Mouse (Mus musculus) heart, embryonic 12.5 days (tissue): ENCODE results near the gene Ccl7. TPM values are rescaled to one million over a fixed set of nuclear protein-coding genes. Genes with fewer than 3 reads are reported as not detected.
A peak's percentile ranks its signal among the peaks of the same experiment; 100 is the strongest.

ENCODE experiments used
- ATAC-seq: fragments of 200-750 bp; cut with Nextera tagmentation; 2 replicates; pipeline ENCODE4 v1.8.0; 2017; ENCODE audit warnings: moderate TSS enrichment, moderate library complexity; ENCODE audit not compliant: insufficient number of reproducible peaks, low FRiP score
- H3K27ac ChIP-seq: fragments of 300-500 bp; sonication (generic); 2 replicates; pipeline ENCODE4 v1.5.1; 2016; ENCODE audit warnings: mild to moderate bottlenecking, moderate library complexity; ENCODE audit not compliant: poor library complexity, severe bottlenecking
- H3K27me3 ChIP-seq: fragments of 300-500 bp; sonication (generic); replicated peaks from 2 replicates; pipeline ENCODE4 v1.6.1; 2016; ENCODE audit warnings: mild to moderate bottlenecking, moderate library complexity
- H3K36me3 ChIP-seq: fragments of 300-500 bp; sonication (generic); 2 replicates; pipeline ENCODE4 v1.6.1; 2016; ENCODE audit warnings: mild to moderate bottlenecking, moderate library complexity
- H3K4me1 ChIP-seq: fragments of 300-500 bp; sonication (generic); replicated peaks from 2 replicates; pipeline ENCODE4 v1.6.1; 2016; ENCODE audit warnings: mild to moderate bottlenecking
- H3K4me2 ChIP-seq: fragments of 300-500 bp; sonication (generic); 2 replicates; pipeline ENCODE4 v1.6.1; 2016; ENCODE audit warnings: mild to moderate bottlenecking, moderate library complexity
- H3K4me3 ChIP-seq: fragments of 300-500 bp; sonication (generic); 2 replicates; pipeline ENCODE4 v1.5.1; 2016; ENCODE audit warnings: mild to moderate bottlenecking
- H3K9ac ChIP-seq: fragments of 300-500 bp; sonication (generic); 2 replicates; pipeline ENCODE4 v1.6.1; 2016; ENCODE audit warnings: mild to moderate bottlenecking, moderate library complexity
- H3K9me3 ChIP-seq: fragments of 300-500 bp; sonication (generic); replicated peaks from 2 replicates; pipeline ENCODE4 v1.6.1; 2016; ENCODE audit warnings: mild to moderate bottlenecking, moderate library complexity
- WGBS: fragments of 180-500 bp; shearing (Covaris S2); methylation state at CpG from one replicate; pipeline ENCODE4 v1.1.7; 2016; 5-methylcytosine and 5-hydroxymethylcytosine counted together
- polyA plus RNA-seq: library from polyadenylated mRNA; unstranded; fragments of >200 nt; fragmentation: Nextera tagmentation; extraction: Ambion mirVana; gene quantifications from 2 replicates; pipeline ENCODE4 v1.2.1, GENCODE M21; 2016

Ccl7 gene
- 2.6 and 3.9 TPM in 2 replicates for polyA plus RNA-seq

DNA sequence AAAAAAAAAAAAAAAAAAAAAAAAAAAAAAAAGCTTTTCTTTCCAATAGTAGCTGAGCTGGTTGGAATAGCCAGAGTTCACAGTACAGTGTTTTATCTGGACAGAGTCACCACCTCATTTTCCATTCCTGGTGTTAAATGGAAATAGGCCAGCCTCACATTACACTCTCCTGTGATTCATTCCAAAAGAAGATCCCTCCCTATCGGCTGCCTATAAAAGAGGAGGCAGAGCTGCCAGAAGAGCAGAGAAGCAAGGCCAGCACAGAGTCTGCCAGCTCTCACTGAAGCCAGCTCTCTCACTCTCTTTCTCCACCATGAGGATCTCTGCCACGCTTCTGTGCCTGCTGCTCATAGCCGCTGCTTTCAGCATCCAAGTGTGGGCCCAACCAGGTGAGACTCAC, at the start of gene Ccl7:
Gene Ccl7 (plus strand): TSS at position 242 of the 400 bp plus-strand sequence.
- H3K9me3 ChIP-seq = no peaks in the 10 kb centered on the region
- H3K27me3 ChIP-seq = no peaks in the 10 kb centered on the region
- H3K4me2 ChIP-seq = no peak within 1 kb of the TSS
- H3K36me3 ChIP-seq = no peaks in the 10 kb centered on the region
- 67% methylated on average over 3 of the region's 3 CpGs for WGBS
- H3K4me1 ChIP-seq = peaks cover 3% of the 10 kb centered on the region; the same call in 1 of the 2 replicates
- peak within 1 kb of the TSS; percentile 60; the same call in 1 of the 2 replicates for H3K27ac ChIP-seq
- no peak within 1 kb of the TSS for H3K9ac ChIP-seq
- ATAC-seq = no peak
- H3K4me3 ChIP-seq = no peak within 1 kb of the TSS

DNA sequence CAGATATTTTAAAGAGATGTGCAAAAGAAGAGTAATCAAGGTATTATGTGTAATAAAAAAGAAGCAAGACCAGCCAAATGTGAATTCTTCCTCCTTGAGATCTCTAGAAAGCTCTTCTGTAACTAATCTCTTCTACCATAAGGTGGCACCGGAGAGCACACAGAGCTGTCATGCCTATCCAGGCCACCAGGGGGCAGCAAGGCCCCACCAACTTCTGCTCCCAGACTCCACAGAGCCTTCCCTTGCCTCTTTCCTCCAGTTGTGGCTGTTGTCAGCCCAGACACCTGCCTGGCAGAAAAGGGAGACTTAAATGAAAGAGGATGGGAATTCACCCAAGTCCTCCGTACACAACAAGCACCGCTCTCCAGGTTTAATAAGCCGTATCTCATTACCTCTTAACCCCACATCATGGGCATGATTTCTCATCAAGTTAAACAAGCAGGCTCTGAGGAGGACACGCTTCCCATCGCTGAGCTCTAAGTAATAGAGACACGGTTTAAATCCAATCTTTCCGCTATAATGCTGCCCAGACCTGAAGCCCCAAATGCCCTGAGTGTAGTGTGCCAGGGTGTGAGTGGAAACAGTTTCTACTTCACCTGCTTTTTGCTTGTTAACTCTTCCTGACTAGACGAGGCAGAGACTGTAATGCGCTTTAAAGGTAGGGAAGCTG, 49.2 kb upstream of the Ccl7 start:
- Histone ChIP-seq H3K36me3 (no peaks in the 10 kb centered on the region), H3K27me3 (peaks cover 6% of the 10 kb centered on the region), H3K4me2 (no peak overlapping the region), H3K9ac (no peak overlapping the region), H3K9me3 (no peaks in the 10 kb centered on the region), H3K4me3 (no peak overlapping the region), H3K27ac (no peak overlapping the region), H3K4me1 (no peaks in the 10 kb centered on the region)
- ATAC-seq = no peak
- 68% methylated on average over 10 of the region's 10 CpGs for WGBS

- no peak for ATAC-seq
- Histone ChIP-seq H3K4me2 (no peak overlapping the region), H3K27ac (no peak overlapping the region), H3K27me3 (peaks cover 6% of the 10 kb centered on the region), H3K4me1 (no peaks in the 10 kb centered on the region), H3K9me3 (no peaks in the 10 kb centered on the region), H3K9ac (no peak overlapping the region), H3K4me3 (no peak overlapping the region), H3K36me3 (no peaks in the 10 kb centered on the region)
- 76% methylated on average over 5 of the region's 5 CpGs for WGBS
Observed at GRCm38 (mm10) chr11:81997085-81997484, 48.4 kb upstream of the Ccl7 start.

DNA sequence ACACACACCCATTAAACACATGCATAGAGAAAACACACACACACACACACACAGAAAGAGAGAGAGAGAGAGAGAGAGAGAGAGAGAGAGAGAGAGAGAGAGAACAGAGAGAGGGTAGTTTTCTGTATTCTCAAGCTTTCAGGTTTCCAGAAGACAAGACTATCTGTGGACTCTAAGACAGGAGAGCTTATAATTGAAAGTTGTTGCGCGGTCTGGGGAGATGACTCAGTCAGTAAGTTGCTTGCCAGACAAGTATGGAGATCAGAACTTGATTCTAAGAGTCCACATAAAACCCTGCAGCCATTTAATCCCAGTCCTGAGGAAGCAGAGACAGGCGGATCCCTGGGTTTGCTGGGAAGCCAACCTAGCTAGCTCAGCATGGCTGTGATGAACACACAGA, 46.9 kb upstream of the Ccl7 start:
- Histone ChIP-seq H3K27me3 (peaks cover 6% of the 10 kb centered on the region; the same call in 1 of the 2 replicates), H3K27ac (no peak overlapping the region), H3K9me3 (no peaks in the 10 kb centered on the region), H3K9ac (no peak overlapping the region), H3K4me3 (no peak overlapping the region), H3K4me1 (no peaks in the 10 kb centered on the region), H3K4me2 (no peak overlapping the region), H3K36me3 (no peaks in the 10 kb centered on the region)
- 73% methylated on average over 3 of the region's 3 CpGs for WGBS
- ATAC-seq = no peak

GRCm38 (mm10) chr11:81999469-81999868, 46.0 kb upstream of the Ccl7 start:
- Histone ChIP-seq H3K4me1 (no peaks in the 10 kb centered on the region), H3K9ac (no peak overlapping the region), H3K4me3 (no peak overlapping the region), H3K9me3 (no peaks in the 10 kb centered on the region), H3K27ac (no peak overlapping the region), H3K4me2 (no peak overlapping the region), H3K36me3 (no peaks in the 10 kb centered on the region), H3K27me3 (peaks cover 6% of the 10 kb centered on the region; the same call in 1 of the 2 replicates)
- ATAC-seq = no peak
- WGBS = 66% methylated on average over 4 of the region's 4 CpGs

DNA sequence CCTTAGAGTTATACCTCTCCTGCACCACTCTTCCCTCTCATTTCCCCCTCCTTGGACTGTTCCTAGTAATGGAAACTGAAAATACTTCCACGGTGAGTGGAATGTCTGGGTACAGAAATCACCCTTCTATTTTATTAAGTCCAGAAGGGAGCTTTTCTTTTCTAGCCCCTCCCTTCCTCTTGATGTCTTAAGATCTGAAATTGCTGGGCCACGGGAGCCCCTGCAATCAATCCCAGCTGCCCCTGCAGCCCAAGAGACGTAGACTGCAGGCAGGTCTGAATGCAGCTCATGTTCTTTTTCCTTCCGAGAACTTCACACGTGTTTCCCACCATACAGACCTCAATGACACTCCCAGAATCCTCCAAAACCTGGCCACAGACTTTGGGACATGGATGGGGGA, 44.9 kb upstream of the Ccl7 start:
- H3K27me3 ChIP-seq = peaks cover 6% of the 10 kb centered on the region; the same call in 1 of the 2 replicates
- no peak overlapping the region for H3K27ac ChIP-seq
- H3K4me1 ChIP-seq = no peaks in the 10 kb centered on the region
- no peaks in the 10 kb centered on the region for H3K36me3 ChIP-seq
- no peak overlapping the region for H3K9ac ChIP-seq
- WGBS = 62% methylated on average over 5 of the region's 5 CpGs
- no peak overlapping the region for H3K4me3 ChIP-seq
- no peak overlapping the region for H3K4me2 ChIP-seq
- no peak for ATAC-seq
- H3K9me3 ChIP-seq = no peaks in the 10 kb centered on the region

DNA sequence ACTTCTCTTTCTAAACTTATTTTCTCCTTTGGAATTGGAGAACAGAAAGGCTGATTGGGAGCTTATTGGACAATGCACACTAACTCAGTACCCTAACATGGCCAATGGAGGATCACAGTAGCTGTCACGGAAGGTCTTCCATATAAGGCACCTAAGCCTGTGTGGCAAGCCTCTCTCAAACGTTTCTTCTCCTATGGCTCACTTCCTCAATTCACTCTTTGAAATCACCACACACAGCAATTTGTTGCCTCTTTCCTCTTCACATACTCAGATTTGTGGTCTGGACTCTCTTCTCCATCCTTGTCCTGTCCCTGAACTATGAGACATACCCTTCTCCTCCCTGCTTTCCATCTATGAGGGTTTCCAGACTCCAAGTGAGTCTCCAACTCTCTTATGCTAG, 40.7 kb upstream of the Ccl7 start:
- Histone ChIP-seq H3K36me3 (no peaks in the 10 kb centered on the region), H3K4me1 (0 out of 2 replicates have a peak, but pooled peaks cover 5% of the 10 kb centered on the region), H3K9ac (no peak overlapping the region), H3K4me3 (no peak overlapping the region), H3K27ac (no peak overlapping the region), H3K9me3 (no peaks in the 10 kb centered on the region), H3K4me2 (no peak overlapping the region), H3K27me3 (peaks cover 5% of the 10 kb centered on the region; the same call in 1 of the 2 replicates)
- 69% methylated on average over 2 of the region's 2 CpGs for WGBS
- no peak for ATAC-seq

GRCm38 (mm10) chr11:82006796-82007423, 38.6 kb upstream of the Ccl7 start:
- Histone ChIP-seq H3K27ac (no peak overlapping the region), H3K9ac (peak overlapping the region; percentile 38; the same call in 1 of the 2 replicates), H3K4me2 (0 out of 2 replicates have a peak overlapping the region, but pooled peaks have one; percentile 14), H3K4me1 (0 out of 2 replicates have a peak, but pooled peaks cover 5% of the 10 kb centered on the region), H3K27me3 (peaks cover 5% of the 10 kb centered on the region; the same call in 1 of the 2 replicates), H3K4me3 (no peak overlapping the region), H3K9me3 (no peaks in the 10 kb centered on the region), H3K36me3 (no peaks in the 10 kb centered on the region)
- WGBS = 42% methylated on average over 12 of the region's 12 CpGs
- ATAC-seq = no peak

DNA sequence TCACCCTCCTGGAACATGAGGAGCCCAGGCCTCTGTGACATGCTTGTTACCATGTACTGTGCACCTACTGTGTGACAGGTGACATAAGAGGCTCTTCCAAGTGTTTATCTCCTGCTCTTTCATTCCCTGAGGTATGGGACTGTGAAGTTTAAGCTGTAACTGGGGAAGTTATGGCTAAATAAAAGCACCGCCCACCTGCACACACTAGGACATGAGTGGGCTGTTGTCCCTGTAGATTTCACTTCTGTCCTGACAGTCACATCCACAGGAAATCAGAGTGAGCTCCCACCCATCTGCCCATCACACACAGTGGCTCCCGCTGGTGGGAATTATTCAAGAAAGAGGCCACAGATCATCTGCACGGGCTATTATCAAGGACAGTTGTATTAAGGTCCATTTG, 35.4 kb upstream of the Ccl7 start:
- WGBS = 84% methylated on average over 3 of the region's 3 CpGs
- no peak for ATAC-seq
- no peaks in the 10 kb centered on the region for H3K9me3 ChIP-seq

DNA sequence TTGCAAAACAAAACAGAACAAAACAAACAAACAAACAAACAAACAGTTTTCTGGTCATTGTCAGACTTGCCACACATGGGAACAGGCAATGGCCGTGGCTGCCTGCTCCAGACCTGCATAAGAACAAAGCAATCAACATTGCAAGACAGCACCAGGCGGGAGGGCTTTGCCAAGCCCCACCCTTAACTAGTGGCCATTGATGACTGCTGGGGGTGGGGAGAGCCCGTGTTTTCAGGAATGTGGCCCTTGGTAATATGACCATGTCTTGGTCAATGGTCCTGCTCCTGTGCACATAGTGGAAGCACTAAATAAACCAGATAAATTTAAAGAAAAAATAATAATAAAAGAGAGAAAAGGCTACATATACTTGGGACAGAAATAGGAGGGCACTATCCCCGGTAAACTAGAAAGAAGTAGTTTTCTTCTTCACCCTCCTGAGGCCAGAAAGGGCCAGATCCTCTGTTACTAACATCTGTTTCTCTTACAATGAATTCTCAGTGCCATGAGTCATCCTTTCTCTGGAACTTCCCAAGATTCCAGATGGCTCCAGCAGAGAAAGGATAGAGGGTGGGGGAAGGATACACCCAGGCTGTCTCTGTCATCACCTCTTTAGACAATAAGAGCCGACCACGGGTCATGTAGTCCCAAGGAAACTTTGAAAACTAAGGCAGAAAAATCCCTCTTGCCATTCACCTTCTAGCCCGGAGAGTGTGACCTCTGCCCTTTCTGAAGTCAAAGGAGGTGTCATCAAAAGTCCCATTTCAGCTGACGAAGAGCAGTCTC, 33.9 kb upstream of the Ccl7 start:
- no peaks in the 10 kb centered on the region for H3K36me3 ChIP-seq
- H3K27me3 ChIP-seq = peaks cover 5% of the 10 kb centered on the region; the same call in 1 of the 2 replicates
- 0 out of 2 replicates have a peak, but pooled peaks cover 3% of the 10 kb centered on the region for H3K4me1 ChIP-seq
- H3K9ac ChIP-seq = no peak overlapping the region
- 48% methylated on average over 8 of the region's 8 CpGs for WGBS
- no peaks in the 10 kb centered on the region for H3K9me3 ChIP-seq
- H3K27ac ChIP-seq = no peak overlapping the region
- H3K4me3 ChIP-seq = no peak overlapping the region
- no peak; the same call in 1 of the 2 replicates for ATAC-seq
- H3K4me2 ChIP-seq = no peak overlapping the region

More for the DNA sequence above, 35.4 kb upstream of the Ccl7 start:
- Histone ChIP-seq H3K36me3 (no peaks in the 10 kb centered on the region), H3K4me3 (no peak overlapping the region), H3K27me3 (peaks cover 5% of the 10 kb centered on the region; the same call in 1 of the 2 replicates), H3K4me1 (0 out of 2 replicates have a peak, but pooled peaks cover 5% of the 10 kb centered on the region), H3K27ac (no peak overlapping the region), H3K4me2 (no peak overlapping the region), H3K9ac (no peak overlapping the region)

GRCm38 (mm10) chr11:82013756-82014155, 31.8 kb upstream of the Ccl7 start:
- no peaks in the 10 kb centered on the region for H3K9me3 ChIP-seq
- no peak overlapping the region for H3K4me3 ChIP-seq
- no peaks in the 10 kb centered on the region for H3K4me1 ChIP-seq
- H3K9ac ChIP-seq = no peak overlapping the region
- ATAC-seq = no peak
- no peak overlapping the region for H3K4me2 ChIP-seq
- no peak overlapping the region for H3K27ac ChIP-seq
- no peaks in the 10 kb centered on the region for H3K27me3 ChIP-seq
- WGBS = 42% methylated on average over 1 of the region's 1 CpGs
- no peaks in the 10 kb centered on the region for H3K36me3 ChIP-seq
